ENCODE assay signal across 16 mouse cellular contexts in the genomic region with DNA sequence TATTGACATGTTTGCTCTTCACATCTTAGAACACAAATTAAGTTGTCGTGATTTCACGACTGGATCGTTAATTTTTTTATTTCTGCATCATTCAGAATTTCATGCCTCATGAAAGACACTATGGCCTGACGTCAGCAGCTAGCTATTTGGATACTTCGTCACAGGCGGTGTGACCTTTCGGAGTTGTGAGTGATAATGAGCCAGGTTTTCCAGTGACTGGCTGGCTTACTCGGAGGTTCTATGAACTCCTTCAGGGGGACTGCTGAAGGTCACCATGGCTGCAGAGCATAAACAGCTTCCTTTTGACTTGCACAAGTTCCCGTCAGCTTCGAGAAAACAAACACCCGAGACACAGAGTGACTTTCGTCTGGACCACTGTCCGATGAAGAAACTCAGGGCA.
DNase-seq lines count a peak whose midpoint lies in the region; ATAC-seq lines count a peak whose summit lies in the region.
"Had no signal": no experiment of that assay in that cellular context is flagged by ENCODE, and none has a peak within 500 bp of the region (broad histone marks: within the 10 kb centered on the region; RNA-seq: fewer than 3 reads in every experiment).

No protein-coding gene starts in this region.

- WGBS in kidney, embryonic 15.5 days = 44% methylated on average over 13 of the region's 13 CpGs
- 48% methylated on average over 13 of the region's 13 CpGs for WGBS in heart, embryonic 13.5 days
- WGBS in hindbrain, embryonic 14.5 days = 64% methylated on average over 13 of the region's 13 CpGs

- no peak overlapping the region for H3K4me2 ChIP-seq in kidney, embryonic 15.5 days
- peak overlapping the region; percentile 13; the same call in 1 of the 2 replicates for H3K4me2 ChIP-seq in heart, embryonic 13.5 days
- H3K4me2 ChIP-seq in hindbrain, embryonic 14.5 days (replicated peaks) = no peak overlapping the region
- H3K4me2 ChIP-seq: embryonic facial prominence, embryonic 15.5 days; forebrain, embryonic 12.5 days; limb, embryonic 15.5 days had no signal

- DNase-seq in adrenal gland, adult 2 months = peak; percentile 23
- DNase-seq in adrenal gland, postnatal 25 days = no peak
- DNase-seq in kidney, adult 11 months = peak; percentile 46
- DNase-seq in kidney, postnatal 14 days = peak; percentile 30
- DNase-seq in right cerebral cortex, adult 18-20 months = no peak
- DNase-seq in hindbrain, embryonic 14.5 days (ENCODE audit: low spot score) = no peak
- DNase-seq: cerebellum, adult 8-10 months; lung, adult 18-20 months; midbrain, embryonic 14.5 days had no signal

- no peaks in the 10 kb centered on the region for H3K4me1 ChIP-seq in kidney, embryonic 15.5 days
- H3K4me1 ChIP-seq in heart, embryonic 13.5 days = peaks cover 24% of the 10 kb centered on the region
- no peaks in the 10 kb centered on the region for H3K4me1 ChIP-seq in hindbrain, embryonic 14.5 days (replicated peaks; ENCODE audit: control insufficient read depth, insufficient read depth, low read length)
- H3K4me1 ChIP-seq: embryonic facial prominence, embryonic 15.5 days; forebrain, embryonic 12.5 days; limb, embryonic 15.5 days had no signal

- H3K36me3 ChIP-seq in kidney, embryonic 15.5 days = no peaks in the 10 kb centered on the region
- H3K36me3 ChIP-seq in heart, embryonic 13.5 days = no peaks in the 10 kb centered on the region
- no peaks in the 10 kb centered on the region for H3K36me3 ChIP-seq in hindbrain, embryonic 14.5 days (replicated peaks; ENCODE audit: control insufficient read depth, insufficient read depth)
- H3K36me3 ChIP-seq: embryonic facial prominence, embryonic 15.5 days; forebrain, embryonic 12.5 days; limb, embryonic 15.5 days had no signal

- H3K9me3 ChIP-seq in kidney, embryonic 15.5 days (replicated peaks) = no peaks in the 10 kb centered on the region
- no peaks in the 10 kb centered on the region for H3K9me3 ChIP-seq in heart, embryonic 13.5 days
- H3K9me3 ChIP-seq in hindbrain, embryonic 14.5 days (ENCODE audit: control insufficient read depth, low read length) = no peaks in the 10 kb centered on the region
- H3K9me3 ChIP-seq: embryonic facial prominence, embryonic 15.5 days; forebrain, embryonic 12.5 days; limb, embryonic 15.5 days had no signal

- ATAC-seq in kidney, embryonic 15.5 days (replicated peaks; ENCODE audit: low FRiP score) = no peak
- ATAC-seq in heart, embryonic 13.5 days (ENCODE audit: extremely low read depth, insufficient number of reproducible peaks, low FRiP score, low TSS enrichment) = no peak
- ATAC-seq in hindbrain, embryonic 14.5 days (ENCODE audit: low FRiP score) = no peak
- ATAC-seq: activated CD4-positive, CD25-positive, alpha-beta regulatory T cell, adult 4 months had no signal

- no peak overlapping the region for H3K4me3 ChIP-seq in kidney, embryonic 15.5 days (replicated peaks)
- H3K4me3 ChIP-seq in heart, embryonic 13.5 days = no peak overlapping the region
- H3K4me3 ChIP-seq in hindbrain, embryonic 14.5 days (replicated peaks; ENCODE audit: low read length) = no peak overlapping the region
- H3K4me3 ChIP-seq: embryonic facial prominence, embryonic 15.5 days; forebrain, embryonic 12.5 days; limb, embryonic 15.5 days had no signal

- no peaks in the 10 kb centered on the region for H3K27me3 ChIP-seq in kidney, embryonic 15.5 days
- no peaks in the 10 kb centered on the region for H3K27me3 ChIP-seq in heart, embryonic 13.5 days (replicated peaks)
- H3K27me3 ChIP-seq in hindbrain, embryonic 14.5 days (ENCODE audit: control insufficient read depth, insufficient read depth, low read length) = no peaks in the 10 kb centered on the region
- H3K27me3 ChIP-seq: CH12.LX; embryonic facial prominence, embryonic 15.5 days; forebrain, embryonic 12.5 days; limb, embryonic 15.5 days had no signal

- H3K27ac ChIP-seq in kidney, embryonic 15.5 days = no peak overlapping the region
- H3K27ac ChIP-seq in heart, embryonic 13.5 days (replicated peaks) = peak overlapping the region; percentile 64
- no peak overlapping the region for H3K27ac ChIP-seq in hindbrain, embryonic 14.5 days
- H3K27ac ChIP-seq: embryonic facial prominence, embryonic 15.5 days; forebrain, embryonic 12.5 days; limb, embryonic 15.5 days had no signal

- no peak overlapping the region for H3K9ac ChIP-seq in kidney, embryonic 15.5 days
- no peak overlapping the region for H3K9ac ChIP-seq in heart, embryonic 13.5 days
- H3K9ac ChIP-seq in hindbrain, embryonic 14.5 days = no peak overlapping the region
- H3K9ac ChIP-seq: embryonic facial prominence, embryonic 15.5 days; forebrain, embryonic 12.5 days; limb, embryonic 15.5 days had no signal

Comparison
In these comparisons a context has a peak if more than half of its experiments do, and no peak if none do; other contexts are left out.
1. DNase-seq: peak in adrenal gland, adult 2 months (single experiment), kidney, adult 11 months (single experiment) and kidney, postnatal 14 days (single experiment); none in adrenal gland, postnatal 25 days (single experiment), right cerebral cortex, adult 18-20 months (single experiment) and hindbrain, embryonic 14.5 days (single experiment).